Mouse (Mus musculus): ENCODE data around the gene Tctex1d4.

GRCm38 (mm10) chr4:117108524-117108849 is 18.1 kb upstream of the Tctex1d4 start:
- TF ChIP-seq ELF1 (IDR thresholded peaks at IDR 0.05; ENCODE audit: low read depth, low read length): no peak
- TF ChIP-seq POLR2A (IDR thresholded peaks at IDR 0.05; ENCODE audit: low read depth, low read length): no peak
- TF ChIP-seq USF1 (IDR thresholded peaks at IDR 0.05; ENCODE audit: low read depth, low read length): no peak
- no peak for TF ChIP-seq GABPA (IDR thresholded peaks at IDR 0.05; ENCODE audit: insufficient replicate concordance, low read depth, low read length)
- TF ChIP-seq CTCF (conservative IDR thresholded peaks at IDR 0.05 in 1 of 2, IDR thresholded peaks at IDR 0.05 in 1 of 2; ENCODE audit: low read depth in 2 of 2, low read length in 2 of 2): no peak
- TF ChIP-seq BHLHE40 (IDR thresholded peaks at IDR 0.05; ENCODE audit: low read depth, low read length): no peak
